Mouse (Mus musculus) thymus, adult 18-20 months (tissue): Measurements from ENCODE around the gene Ifnl3.
"Not testable (repeated sequence)": the region's sequence is repeated elsewhere in the genome, so short reads cannot be mapped to it uniquely, and the experiment has no call there.

Experiments used
- DNase-seq, 2 experiments: peaks; one replicate each; pipeline ENCODE4 v3.0.0; 2022; ENCODE audit warnings: mixed read lengths in 2 of 2

Ifnl3 gene

DNA sequence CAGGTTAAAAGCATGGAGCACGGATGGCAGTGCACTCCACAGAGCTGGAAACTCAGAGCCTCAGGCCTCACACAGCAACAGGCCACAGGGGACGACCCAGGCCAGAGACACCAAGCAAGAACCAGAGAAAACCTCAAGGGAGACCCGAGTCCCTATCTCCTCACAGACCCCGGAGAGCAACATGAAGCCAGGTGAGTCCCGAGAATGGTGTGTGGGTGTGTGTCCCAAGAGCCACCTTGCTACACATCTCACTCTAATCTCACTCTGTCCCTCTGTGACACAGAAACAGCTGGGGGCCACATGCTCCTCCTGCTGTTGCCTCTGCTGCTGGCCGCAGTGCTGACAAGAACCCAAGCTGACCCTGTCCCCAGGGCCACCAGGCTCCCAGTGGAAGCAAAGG lies at the start of gene Ifnl3:
Ifnl3 (plus strand) TSS at position 301 of the 400 bp plus-strand sequence.
- not testable (repeated sequence) for DNase-seq

DNA sequence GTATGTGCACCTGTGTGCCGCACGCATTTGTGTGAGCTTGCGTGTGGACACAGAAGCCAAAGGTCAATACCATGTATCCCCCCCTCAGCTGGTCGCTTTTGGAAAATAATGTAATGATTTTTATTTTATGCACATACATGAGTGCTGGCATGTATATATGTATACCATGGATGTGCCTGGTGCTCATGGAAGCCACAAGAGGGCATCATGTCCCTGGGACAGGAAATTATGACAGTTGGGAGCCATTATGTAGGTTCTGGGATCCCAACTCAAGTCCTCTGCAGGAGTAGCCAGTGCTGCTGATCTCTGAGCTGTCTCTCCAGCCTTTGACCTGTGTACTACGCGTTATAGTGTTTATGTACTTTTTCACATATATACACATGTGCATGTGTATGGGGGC lies 46.4 kb upstream of the Ifnl3 start:
- DNase-seq: no peak

- DNase-seq: no peak
Measured at GRCm38 (mm10) chr7:28477363-28477762, 45.3 kb upstream of the Ifnl3 start.

DNA sequence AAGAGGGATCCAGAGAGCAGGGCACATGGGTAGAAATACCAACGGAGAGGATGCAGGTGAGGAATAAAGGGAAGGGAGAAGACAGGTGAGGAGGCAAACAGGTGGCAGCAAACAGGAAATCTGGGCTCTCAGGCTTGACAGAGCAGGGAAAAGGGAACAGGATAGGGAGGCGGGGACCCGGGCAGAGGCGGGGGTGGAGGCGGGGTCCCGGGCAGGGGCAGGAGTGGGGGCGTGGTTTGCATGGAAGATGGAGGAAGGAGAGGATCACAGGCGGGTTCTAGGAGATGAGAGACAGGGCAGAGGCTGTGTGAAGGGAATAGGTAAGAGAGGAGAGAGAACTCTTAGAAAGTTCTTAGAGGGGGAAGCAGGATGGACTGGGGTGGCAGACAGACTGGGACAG lies 43.8 kb upstream of the Ifnl3 start:
- DNase-seq: no peak

DNA sequence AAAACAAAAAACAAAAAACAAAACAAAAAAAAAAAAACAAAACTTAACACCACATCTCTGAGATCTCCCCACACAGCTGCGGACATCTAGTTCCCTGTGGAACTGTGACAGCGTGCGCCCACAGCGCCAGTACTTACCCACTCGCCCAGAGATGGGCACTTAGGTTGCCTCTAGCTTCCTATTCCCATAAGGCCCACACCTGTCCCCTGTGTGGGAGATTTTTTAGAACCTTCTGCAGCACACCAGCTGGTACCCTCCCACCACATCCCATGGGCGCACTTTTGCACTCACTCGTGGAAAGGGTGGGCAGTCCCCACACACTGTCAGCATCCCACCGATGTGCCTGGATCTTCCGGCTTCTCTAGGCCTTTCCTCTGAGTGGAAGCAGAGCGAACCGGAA lies 39.8 kb upstream of the Ifnl3 start:
- DNase-seq: no peak

- DNase-seq: no peak
Measured at GRCm38 (mm10) chr7:28484192-28484591, 38.4 kb upstream of the Ifnl3 start.

GRCm38 (mm10) chr7:28488030-28488491 lies 34.6 kb upstream of the Ifnl3 start:
- no peak for DNase-seq

DNA sequence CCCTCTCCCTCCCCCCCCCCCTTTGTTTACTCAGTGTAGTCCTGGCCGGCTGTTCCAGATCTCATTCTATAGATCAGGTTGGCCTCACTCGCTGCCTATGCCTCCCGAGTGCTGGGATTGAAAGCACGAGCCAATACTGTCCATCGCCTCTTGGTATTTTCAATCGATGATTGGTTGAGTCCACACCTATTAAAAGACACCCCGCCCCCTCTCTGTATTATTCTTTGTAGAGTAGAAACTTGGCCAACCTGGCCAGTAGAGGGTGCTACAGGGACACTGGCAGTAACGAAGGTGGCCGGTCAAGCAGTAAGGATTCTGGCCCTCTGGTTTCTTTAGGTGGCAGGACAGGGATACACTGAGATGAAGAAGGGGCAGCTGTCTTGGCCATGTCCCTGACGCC lies 32.2 kb upstream of the Ifnl3 start:
- peak; percentile 5 to 26 for DNase-seq

GRCm38 (mm10) chr7:28490903-28491302 lies 31.7 kb upstream of the Ifnl3 start:
- DNase-seq: no peak

DNA sequence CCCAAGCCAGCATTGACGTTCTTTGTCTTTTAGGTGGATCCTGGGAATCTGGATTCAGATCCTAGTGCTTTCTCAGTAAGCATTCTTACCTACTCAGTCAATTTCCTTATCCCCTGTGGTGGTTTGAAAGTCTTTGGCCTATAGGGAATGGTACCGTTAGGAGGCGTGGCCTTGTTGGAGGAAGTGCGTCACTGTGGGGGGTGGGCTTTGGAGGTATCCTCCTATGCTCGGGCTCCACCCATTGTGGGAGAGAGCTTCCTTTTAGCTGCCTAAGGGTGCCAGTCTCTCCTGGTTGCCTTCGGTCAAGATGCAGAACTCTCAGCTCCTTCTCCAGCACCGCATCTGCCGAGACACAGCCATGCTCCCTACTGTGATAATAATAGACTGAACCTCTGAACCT lies 30.3 kb upstream of the Ifnl3 start:
- no peak for DNase-seq

DNA sequence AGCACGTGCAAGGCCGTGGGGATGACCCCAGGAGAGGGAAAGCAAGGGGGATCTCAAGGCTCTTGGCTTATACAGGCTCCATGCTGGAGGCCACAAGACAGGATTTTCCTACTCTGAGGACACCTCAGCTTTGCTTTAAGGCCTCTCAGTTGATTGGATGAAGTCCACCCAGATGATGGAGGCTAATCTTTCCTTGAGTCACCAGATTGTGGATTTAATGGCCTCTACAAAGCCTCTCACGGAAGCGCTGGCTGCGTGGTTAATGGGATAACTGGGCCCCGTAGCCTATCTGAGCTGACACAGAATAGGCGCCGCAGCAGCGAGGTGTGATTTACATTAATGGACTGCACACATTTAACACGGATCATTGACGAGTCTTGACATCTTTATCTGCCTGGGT lies 27.2 kb upstream of the Ifnl3 start:
- DNase-seq: no peak

- no peak for DNase-seq
Measured at GRCm38 (mm10) chr7:28505585-28505984, 17.1 kb upstream of the Ifnl3 start.

DNA sequence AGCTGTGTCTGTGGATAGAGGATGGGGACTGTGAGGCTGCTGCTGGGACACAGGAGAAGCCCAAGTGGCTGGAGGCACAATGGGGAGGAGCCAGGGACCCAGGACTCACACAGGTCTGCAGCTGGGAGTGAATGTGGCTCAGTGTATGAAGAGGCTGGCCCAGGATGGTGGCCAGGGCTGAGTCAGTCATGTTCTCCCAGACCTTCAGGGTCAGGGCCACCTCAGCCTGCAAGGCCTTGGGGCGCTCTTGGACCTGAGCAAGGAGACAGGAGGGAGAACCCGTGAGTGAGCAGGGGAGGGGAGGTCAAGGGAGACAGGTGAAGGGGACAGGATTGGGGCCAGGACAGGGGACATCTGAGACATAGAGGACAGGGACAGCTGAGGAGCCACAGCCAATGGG lies 13.5 kb upstream of the Ifnl3 start:
- DNase-seq: not testable (repeated sequence)

GRCm38 (mm10) chr7:28510405-28510974 lies 12.1 kb upstream of the Ifnl3 start, which contains the start of gene Ifnl2:
Gene Ifnl2 (minus strand): TSS chr7:28510455.
- not testable (repeated sequence) for DNase-seq

GRCm38 (mm10) chr7:28511441-28511840 lies 11.2 kb upstream of the Ifnl3 start:
- DNase-seq: no peak

DNA sequence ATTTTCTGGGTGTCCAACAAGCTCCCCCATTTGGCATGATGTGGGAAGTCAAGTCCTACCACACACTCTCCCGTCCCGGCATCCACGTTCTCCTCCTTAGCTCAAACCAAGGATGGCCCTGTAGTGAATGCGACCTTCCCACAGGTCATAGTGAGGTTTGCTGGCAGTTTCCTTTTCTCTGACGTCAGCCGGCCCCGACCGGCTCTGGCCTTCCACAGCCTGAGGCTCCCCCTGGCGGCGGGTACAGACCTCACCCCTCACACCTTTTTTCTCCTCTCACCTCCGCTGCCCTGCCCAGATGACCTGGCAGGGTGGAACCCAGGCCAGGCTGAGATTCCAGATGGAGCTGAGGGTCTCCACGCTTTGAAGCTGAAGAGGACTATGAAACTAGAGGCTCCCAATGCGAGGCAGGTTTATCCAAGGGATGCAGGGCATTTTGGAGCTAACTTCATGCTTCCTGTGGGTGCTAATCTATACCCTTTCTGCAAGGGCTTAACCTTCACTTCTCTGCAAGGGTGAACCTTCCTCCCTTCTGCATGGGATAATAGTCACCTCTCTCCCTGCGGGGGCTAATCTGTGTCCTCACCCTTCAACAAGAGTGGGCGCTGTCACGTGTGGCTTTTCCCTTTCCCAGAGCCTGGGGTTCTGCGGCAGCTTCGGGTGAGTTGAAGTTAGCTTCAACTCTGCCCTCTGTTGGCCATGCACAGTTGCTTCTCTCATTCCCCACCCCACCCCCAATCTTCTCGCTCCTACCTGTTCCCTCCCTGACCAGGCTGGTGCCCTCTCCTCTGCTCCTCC lies 5.5 kb downstream of the Ifnl3 start:
- peak; percentile 72 to 79 for DNase-seq

- DNase-seq: no peak
Measured at GRCm38 (mm10) chr7:28532005-28532404, 9.4 kb downstream of the Ifnl3 start.

DNA sequence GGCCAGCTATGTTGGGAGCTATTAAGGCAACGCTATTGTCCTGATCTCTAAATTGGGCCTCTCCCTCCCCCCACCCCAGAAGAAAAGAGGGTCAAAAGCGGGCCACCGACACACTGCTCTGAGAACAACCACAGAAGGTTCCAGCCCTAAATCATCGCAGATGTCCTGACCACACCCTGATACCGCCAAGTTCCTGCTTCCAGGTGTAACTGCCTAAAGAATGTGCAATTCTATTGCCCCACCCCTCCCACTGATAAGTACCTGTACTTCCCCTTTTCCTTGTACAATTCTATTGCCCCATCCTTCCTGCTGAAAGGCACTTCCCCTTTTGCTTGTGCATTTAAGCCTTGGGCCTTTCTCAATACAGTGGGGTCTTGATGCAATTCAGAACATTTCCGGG lies 16.2 kb downstream of the Ifnl3 start:
- not testable (repeated sequence) for DNase-seq

- no peak for DNase-seq
Measured at GRCm38 (mm10) chr7:28540526-28540925, 17.9 kb downstream of the Ifnl3 start, which contains the start of gene Sycn. Gene Sycn (plus strand): TSS chr7:28540885.

- no peak for DNase-seq
Measured at GRCm38 (mm10) chr7:28544051-28544601, 21.5 kb downstream of the Ifnl3 start.

GRCm38 (mm10) chr7:28545048-28545890 lies 22.6 kb downstream of the Ifnl3 start:
- peak in 1 of 2 experiments; percentile 4 for DNase-seq

GRCm38 (mm10) chr7:28545891-28546210 lies 23.2 kb downstream of the Ifnl3 start:
- no peak for DNase-seq

GRCm38 (mm10) chr7:28546649-28547048 lies 24.0 kb downstream of the Ifnl3 start:
- DNase-seq: peak in 1 of 2 experiments; percentile 5
